Mouse (Mus musculus) myocyte (in vitro differentiated cells): ENCODE data around the gene Id3.

Experiments used
- MAX ChIP-seq: IDR thresholded peaks from one replicate; pipeline ENCODE4 v1.6.1; 2011; ENCODE audit warnings: low read depth, mild to moderate bottlenecking, control low read depth
- MYOD1 ChIP-seq, 3 experiments: IDR thresholded peaks; one replicate each; pipeline ENCODE4 v1.6.1; 2011; ENCODE audit warnings: control low read depth in 2 of 3, low read depth in 2 of 3, mild to moderate bottlenecking in 2 of 3, moderate library complexity in 1 of 3; ENCODE audit not compliant: insufficient read length in 2 of 3, control insufficient read depth in 1 of 3
- POLR2A ChIP-seq: IDR thresholded peaks from one replicate; pipeline ENCODE4 v1.6.1; 2011; ENCODE audit warnings: low read depth, mild to moderate bottlenecking, control low read depth, moderate library complexity; ENCODE audit not compliant: insufficient read length
- POLR2AphosphoS2 ChIP-seq: IDR thresholded peaks from one replicate; pipeline ENCODE4 v1.6.1; 2011; ENCODE audit warnings: low read depth, control low read depth; ENCODE audit not compliant: insufficient read length
- TCF12 ChIP-seq: IDR thresholded peaks from one replicate; pipeline ENCODE4 v1.6.1; 2011; ENCODE audit warnings: mild to moderate bottlenecking, control low read depth; ENCODE audit not compliant: poor library complexity, insufficient read depth, severe bottlenecking
- TCF3 ChIP-seq: IDR thresholded peaks from one replicate; pipeline ENCODE4 v1.6.1; 2011; ENCODE audit warnings: low read depth, control low read depth; ENCODE audit not compliant: insufficient read length
- USF1 ChIP-seq: IDR thresholded peaks from one replicate; pipeline ENCODE4 v1.6.1; 2011; ENCODE audit warnings: low read depth, mild to moderate bottlenecking, control low read depth, moderate library complexity

DNA sequence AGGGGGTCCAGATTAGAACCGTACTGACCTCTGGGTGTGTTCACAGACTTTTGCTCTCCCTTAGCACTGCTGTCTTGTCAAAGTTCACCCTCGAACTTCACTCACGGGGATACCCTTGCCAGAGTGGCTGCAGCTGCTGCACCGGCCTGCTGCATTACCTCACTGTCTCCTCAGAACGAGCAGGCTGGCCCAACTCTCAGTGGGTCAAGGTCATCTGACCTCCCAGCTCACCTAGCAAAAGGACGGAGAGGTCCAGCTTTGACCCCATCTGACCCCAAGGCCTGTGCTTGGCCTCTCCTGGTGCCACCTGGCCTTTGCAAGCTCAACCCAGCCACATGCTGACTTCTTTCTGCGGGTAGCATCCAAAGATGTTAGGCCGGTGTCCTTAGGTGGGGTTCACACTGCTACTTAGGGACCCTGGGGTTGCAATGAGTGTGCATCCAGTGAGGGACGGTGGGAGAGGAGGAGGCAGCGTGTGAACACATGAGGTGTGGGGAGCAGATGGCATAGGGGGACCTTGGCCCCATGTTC lies 32.8 kb downstream of the Id3 start:
- TF ChIP-seq POLR2A, result no peak
- no peak for TF ChIP-seq MAX
- TF ChIP-seq MYOD1 (IDR thresholded peaks at IDR 0.05; ENCODE audit: control insufficient read depth in 1 of 3, insufficient read length in 2 of 3, low read depth in 2 of 3), result no peak
- TF ChIP-seq TCF3, result no peak
- peak; percentile 14 for TF ChIP-seq POLR2AphosphoS2
- TF ChIP-seq USF1, result no peak
- TF ChIP-seq TCF12, result no peak
